Mouse (Mus musculus): Measurements from ENCODE around the gene Slc25a29.
A peak's percentile ranks its signal among the peaks of the same experiment; 100 is the strongest.

The Slc25a29 gene

DNA sequence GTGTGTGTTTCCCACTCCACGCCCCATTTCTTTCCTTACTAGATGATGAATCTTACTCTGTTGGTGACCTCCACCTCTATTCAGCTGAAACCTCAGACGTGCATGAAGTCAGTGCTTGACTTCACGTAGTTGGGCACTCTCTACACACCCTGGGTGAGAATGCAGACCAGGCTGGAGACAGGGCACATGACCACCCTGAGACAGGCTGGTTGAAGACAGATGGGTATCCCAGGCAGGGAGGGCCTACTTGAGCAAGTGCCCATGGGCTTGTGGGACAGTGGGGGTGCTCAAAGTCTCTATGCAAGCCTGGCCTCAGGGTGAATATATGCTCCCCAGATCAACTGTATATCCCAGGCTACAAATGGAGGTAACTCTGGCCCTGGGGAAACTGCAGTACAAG is 1.3 kb downstream of the Slc25a29 start:
- DNase-seq (ENCODE audit: low spot score in 2 of 2): no peak

DNA sequence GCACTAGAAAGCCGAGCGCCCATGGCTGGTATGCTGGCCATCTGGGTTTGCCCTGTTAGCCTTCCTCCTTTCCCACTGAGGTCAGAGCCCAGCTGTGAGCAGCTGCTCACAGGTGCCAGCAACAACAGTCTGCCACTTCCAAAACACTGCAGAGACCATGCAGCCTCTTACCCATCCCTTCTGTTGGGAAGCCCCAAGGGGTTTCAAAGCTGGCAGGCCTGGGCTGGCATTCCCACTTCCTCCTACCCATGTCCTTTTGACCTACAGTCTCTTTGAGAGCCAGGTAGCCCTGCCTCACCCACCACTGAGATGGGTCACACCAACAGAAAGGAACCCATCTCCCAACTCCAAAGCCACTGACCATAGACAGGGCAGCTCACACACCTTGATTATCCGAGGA is 2.3 kb downstream of the Slc25a29 start:
- no peak for DNase-seq (ENCODE audit: low spot score in 2 of 2)

DNA sequence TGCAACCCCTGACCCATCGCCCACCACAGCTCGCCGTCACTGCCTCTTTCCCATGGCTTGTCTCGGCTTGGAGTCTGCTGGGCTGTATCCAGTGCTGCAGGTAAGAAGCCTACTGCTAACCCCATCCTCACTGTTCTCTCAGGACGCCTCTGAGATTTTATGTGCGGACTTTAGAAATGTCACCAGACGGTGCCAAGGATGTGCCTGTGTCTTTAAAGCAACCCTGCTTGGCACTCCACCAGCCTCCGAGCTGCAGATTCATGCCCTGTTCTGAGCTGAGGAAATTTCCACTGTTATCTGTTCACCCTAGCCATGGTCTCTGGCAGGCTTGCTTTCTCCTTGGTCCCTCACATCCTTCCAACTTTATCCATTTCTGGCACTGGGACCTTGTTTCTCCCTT is 2.8 kb downstream of the Slc25a29 start:
- no peak for DNase-seq (ENCODE audit: low spot score in 2 of 2)

DNA sequence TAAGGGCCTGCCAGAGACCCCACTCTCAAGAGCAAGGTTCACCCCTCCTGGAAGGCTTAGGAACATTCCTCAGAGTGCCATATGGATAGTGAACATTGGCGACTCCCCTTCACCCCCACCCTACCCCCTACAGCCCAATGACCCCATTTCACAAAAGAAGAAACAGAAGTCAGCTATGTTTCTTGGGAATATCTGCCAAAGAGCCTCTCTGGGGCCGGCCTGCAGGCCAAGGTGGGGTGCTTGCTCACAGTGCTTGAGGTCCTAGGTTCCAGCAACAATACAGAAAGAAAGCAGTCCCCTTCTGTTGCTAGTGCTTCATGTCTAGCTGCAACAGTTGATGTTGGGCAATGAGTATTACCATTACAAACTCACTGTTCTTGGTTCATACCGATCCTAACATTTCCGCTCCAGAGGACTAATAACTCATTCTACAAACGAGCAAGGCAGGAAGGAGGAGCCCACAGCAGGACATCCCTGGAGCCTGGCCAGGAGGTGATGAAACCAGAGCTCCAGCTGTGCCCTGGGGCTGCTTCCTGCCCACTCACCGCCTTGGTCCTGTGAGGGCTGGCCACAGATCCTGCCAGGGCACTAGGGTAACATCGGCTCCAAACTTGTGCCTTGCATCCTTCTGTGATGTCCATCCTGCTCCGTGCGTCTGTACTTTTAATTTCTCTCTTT is 3.6 kb downstream of the Slc25a29 start:
- peak in 1 of 2 experiments; percentile 56 for DNase-seq (ENCODE audit: low spot score in 2 of 2)

DNA sequence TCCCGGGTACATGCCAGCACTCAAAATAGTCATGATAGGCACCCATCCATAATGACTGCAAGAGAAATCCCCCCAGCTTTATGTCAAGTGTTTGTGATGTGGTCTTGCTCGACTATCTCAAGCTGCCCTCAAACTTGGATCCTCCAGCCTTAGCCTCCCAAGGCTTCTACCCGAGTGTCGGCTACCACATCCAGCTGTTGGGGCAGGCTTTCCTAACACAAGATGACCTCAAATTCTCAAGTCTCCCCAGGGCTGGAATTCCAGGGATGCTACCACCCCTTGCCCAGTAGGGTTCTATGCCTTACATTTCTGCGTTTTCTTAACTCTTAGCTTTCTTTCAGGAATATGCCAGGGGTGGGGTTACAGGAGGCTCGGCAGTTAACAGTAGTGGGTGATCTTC is 5.3 kb downstream of the Slc25a29 start:
- DNase-seq (ENCODE audit: low spot score in 2 of 2): no peak

DNA sequence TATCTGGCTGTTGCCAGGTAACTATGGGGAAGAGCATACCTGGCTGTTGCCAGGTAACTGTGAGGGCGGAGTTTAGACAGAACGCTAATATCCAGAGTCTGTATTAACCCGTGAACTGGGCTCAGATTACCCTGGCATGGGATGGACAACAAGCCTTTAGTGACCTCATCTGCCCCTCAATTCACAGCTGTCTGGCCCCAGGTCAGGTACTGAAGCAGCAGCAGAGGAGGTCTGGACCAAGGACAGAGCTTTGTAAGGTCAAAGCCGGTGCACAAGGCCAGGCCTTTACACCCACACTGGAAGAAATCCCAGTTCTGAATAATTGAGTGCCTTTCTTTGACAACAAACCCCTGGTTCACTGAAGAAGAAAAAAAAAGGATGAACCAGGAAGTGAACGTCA is 6.0 kb downstream of the Slc25a29 start:
- no peak for DNase-seq (ENCODE audit: low spot score in 2 of 2)

DNA sequence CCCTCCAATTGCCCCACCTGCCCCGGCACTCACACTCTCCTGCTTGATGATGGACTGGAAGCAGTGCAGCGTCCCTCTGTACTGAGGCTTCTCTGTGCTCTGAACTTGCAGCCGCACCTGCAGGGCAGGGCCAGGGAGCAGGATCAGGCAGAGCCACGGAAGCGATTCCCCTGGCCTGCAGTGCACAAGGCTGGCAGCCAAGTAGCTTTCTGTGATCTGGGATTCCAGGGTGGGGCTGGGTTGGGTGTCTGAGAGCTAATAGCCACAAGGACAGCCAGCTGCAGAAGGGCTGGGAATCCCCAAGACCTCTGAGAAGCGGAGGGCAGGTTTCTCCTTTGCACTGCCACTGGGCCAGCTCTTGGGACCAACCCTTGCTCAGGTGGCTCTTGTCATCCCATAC is 8.0 kb downstream of the Slc25a29 start:
- DNase-seq (ENCODE audit: low spot score in 2 of 2): no peak

DNA sequence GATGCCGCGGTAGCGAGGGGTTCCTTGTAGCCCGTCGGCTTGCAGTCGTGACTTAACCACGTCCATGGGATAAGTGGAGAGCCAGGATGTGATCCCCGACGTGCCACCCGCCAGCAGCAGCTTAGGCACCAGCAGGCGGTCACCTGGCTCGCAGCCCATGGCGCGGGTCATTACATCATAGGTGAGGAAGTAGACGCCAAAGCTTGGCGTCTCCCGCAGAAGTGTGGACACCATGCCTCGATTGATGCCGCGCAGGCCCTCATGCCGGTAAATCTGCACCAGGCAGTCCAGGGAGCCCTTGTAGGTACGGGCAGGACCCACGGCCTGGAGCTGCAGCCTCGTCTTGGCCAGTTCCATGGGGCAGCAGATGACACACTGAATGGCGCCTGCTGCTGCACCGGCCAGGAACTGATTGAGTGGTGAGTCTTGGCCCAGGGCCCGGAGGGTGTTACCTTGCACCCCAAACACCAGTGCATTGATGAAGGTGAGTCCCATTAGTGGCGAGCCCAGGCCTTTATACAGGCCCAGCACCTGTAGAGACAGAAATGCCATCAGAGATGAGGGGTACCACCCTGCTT is 8.6 kb downstream of the Slc25a29 start:
- no peak for DNase-seq (ENCODE audit: low spot score in 2 of 2)

DNA sequence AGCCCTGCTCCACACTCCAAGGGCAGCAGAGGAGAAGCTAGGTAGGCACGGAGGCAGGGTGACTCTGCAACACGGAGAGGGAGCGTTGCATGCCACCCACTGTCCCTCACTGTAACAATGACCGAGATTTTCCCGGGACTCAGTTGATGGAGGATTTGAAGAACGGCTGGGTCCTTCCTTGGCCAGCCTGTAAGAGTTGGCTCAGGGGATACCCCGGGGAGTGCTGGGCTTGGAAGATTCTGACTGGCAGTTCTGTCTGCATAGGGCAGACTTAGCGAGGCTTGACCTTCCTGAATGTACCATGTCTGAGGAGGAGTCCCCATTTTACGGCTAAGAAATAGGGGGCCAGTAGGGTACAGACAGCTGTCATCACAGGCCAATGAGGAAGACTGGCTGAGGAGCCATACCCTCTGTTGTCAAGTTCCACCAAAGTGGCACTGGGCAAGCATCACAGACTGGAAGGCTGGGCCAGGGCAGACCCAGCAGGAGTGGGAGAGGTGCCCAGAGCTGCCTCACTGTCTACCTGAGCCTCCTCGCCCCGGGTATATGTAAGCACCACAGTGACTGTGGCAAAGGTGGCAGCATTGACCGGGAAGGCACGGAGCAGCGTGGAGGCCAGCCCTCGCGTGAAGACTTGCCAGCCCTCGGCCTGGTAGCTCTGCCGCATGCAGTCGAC is 9.3 kb downstream of the Slc25a29 start:
- DNase-seq (ENCODE audit: low spot score in 2 of 2): no peak

DNA sequence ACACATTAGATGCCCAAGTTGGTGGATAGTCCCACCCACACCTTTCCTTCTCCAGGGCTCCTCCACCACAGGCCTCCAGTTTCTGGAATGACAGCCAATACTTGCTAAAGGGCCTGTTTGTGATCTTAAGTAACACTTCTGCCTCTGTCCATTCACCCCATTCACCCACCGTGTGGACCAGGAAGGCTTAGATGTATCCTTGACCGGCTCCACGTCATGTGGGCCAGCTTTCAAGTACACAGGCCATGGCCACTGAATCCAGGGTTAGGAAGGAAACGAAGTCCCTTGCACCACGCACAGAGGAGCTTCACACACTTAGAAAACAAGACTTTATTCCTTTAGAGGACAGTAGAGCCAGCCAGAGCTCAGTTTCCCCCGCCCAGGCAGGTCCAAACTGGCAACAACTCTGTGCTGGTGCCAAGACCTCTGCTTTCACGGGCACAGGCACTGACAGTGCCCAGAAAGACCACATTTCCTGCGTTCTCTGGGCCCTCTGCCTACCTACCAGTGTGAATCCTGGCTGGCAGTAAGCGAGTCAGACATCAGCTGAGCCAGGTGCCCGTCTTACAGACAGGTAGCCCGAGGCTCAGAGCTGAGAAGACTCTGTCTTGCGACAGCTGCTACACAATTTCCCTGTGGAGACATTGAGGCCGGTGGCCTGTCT is 10.0 kb downstream of the Slc25a29 start:
- DNase-seq (ENCODE audit: low spot score in 2 of 2): no peak

DNA sequence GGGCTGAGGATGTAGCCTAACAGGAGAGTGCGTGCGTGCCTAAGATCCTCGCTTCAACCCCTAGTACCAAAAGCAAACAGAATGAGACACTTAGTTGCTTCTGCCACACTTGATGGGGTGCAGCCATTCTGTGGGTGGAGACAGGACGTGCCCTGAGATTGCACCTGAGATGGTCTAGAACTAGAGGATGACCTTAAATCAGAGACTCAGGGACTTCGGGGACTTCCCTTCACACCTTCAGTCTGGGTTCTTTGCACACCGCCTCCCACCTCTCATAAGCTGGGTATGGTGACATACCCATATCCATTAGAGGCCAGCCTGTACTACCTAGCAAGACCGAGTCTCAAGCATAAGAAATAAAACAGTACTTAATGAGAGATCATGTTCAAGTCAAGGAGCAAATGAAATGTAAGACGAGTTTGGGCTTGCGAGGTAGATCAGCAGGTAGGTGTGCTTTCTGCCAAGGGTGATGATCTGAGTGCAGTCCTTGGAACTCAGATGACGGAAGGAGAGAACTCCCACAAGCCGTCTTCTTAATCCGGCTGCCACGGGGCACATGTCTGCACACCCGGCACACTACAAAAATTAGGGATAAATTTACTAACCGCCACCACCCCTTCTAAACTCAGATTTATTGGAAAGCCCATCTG is 11.3 kb downstream of the Slc25a29 start:
- DNase-seq (ENCODE audit: low spot score in 2 of 2): no peak

DNA sequence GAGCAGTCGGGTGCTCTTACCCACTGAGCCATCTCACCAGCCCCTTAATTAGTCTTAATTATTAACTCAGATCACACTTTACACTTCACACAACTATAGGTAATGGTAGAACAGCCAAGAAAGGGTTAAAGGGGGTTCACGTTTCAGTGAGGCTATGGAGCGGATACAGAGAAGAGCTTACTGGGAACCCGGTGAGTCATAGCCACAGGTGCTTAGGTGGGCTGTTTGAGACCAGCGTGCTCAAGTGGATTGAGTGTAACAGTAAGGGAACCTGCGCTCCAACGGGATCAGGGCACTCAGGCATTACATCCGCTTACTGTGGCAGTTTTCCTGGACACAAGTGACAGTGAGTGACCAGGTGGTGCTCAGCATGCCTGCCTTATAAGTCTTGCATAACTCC is 12.6 kb downstream of the Slc25a29 start:
- DNase-seq (ENCODE audit: low spot score in 2 of 2): no peak

DNA sequence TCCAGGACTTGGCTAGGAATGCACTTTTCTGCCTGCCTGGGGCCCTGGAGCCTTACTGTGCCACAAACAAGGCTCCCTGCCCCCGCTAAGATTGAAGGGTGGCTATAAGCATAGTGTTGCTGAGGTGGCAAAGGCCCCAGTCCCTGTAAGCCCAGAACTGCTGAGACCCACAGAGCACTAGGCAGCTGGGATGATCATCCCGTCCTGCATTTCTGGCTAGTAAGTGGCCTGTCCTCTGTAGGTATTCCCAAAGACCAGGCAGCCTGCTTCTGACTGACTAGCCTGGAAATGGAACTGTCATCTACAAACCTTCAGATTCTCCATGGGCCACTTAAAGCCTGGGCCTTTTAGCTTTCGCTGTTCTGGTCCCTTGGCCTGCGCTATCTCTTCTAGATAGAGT is 15.2 kb downstream of the Slc25a29 start:
- DNase-seq (ENCODE audit: low spot score in 2 of 2): no peak

DNA sequence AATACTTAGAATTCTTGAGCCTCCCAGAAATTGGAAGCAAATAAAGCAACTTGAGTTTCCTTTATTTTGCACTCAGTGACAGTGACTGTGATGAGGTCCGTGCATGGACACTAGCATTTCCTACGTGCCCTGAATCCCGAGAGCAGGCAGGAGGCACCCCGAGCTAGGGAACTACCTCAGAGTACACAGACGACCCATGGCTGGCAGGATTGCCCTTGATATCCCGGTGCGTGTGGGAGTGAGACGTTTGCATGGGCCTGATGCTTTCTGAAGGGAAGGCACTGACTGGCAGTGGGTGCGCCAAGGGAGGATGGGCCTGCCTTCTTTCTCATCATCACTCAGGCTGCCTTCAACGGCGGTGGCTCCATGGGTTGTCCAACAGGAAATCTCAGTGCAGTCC is 19.1 kb downstream of the Slc25a29 start:
- no peak for DNase-seq (ENCODE audit: low spot score in 2 of 2)

DNA sequence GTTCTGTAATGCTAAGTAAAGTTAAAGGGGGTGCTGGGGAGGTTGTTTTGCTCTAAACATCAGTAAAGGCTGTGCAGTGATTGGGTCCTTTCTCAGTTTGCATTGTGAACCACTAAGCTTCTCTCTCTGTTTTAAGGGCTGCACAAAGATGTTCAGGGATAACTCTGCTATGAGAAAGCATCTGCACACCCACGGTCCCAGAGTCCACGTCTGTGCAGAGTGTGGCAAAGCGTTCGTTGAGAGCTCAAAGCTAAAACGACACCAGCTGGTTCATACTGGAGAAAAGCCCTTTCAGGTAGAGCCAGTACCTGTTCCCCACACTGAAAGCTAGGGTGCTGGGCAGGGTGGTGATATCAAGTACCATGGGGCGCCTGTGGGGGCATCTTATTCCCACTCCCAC is 21.2 kb downstream of the Slc25a29 start:
- no peak for DNase-seq (ENCODE audit: low spot score in 2 of 2)

DNA sequence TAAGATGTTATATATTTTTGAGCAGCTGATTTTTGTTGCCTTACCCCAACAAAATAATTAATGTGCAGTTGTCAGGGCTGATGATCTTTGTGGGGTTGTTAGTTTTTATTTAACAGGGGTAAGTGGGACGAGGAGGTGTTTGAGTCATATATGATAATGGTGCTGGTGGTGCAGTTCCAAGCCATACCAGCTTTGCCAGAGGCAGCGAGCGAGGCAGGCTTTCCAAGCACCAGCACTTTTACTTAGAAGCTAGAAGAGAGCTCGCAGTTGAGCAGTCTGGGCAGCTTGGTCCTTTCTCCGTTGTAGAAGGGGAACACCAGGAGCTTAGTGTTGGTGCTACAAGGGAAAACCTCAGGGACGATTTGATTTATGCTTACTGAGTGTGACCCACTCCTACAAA is 23.2 kb downstream of the Slc25a29 start:
- no peak for DNase-seq (ENCODE audit: low spot score in 2 of 2)

DNA sequence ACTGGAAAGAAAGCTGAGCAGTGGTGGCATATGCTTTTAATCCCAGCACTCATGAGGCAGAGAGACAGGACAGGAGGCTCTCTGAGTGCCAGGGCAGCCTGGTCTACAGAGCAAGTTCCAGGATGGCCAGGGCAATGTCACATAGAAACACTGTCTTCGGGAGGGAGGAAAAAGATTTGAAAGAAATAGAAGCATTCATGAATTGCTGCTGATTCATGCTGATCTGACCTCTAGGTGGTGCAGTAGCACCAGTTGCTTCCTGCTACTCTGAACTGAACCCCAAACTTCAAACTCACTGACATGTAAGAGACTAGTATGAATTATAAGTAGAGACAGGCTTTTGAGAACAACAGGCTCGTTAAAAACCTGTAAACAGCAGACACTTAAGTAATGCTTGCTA is 24.6 kb downstream of the Slc25a29 start:
- DNase-seq (ENCODE audit: low spot score in 2 of 2): no peak

DNA sequence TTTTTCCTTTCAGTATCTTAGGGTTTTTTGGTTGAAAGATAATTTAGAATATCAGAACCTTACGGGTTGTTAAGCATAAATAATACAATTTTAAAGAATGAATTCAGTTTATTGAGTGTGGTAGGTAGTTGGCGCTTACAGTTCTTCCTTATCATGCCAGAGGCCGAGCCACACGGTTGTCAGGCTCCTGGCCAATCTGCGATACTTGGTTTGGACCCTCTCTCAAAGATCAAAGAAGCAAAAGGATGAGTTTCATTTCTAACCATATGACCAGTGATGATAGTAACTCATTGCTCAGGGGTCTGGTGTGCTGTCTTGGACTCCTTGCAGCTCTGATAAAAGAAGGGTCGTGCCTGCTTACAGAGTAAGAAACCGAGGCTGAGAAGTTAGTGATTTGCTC is 25.4 kb downstream of the Slc25a29 start:
- no peak for DNase-seq (ENCODE audit: low spot score in 2 of 2)

DNA sequence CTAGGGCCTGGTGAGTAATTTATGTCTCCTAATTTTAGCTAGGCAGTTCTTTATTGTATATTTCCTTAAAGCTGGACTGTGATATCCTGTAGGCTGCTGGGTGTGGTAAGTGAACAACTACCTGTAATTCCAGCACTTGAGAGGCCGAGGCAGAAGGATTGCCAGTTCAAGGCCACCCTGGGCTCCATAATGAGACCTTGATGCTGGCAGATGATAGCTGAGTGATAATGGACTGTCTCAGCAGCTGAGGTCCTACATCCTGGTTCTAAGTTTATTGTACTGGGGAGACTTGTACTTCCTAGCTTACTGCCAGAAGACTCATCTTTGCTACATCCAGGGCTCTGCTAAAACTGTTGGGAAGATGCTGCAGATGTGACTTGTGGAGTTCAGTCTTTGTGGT is 25.9 kb downstream of the Slc25a29 start:
- no peak for DNase-seq (ENCODE audit: low spot score in 2 of 2)

DNA sequence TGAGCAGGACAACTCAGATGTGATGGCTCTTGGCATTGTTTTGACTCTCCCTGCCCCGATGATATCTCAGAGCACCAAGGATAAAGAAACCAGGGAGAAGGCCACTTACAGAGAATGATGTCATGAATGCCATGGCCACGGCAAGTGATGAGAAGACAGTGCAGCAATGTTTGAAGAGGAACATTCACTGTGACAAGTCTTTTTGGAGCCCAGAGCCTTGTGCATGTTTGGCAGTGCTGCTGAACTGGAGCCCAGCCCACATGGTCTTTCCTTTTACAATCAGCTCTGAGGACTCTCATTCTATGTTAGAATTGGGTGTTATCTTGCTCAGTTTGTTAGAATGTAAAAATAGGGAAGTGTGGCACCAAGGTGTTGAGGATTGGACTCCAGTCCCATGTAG is 27.2 kb downstream of the Slc25a29 start:
- no peak for DNase-seq (ENCODE audit: low spot score in 2 of 2)

DNA sequence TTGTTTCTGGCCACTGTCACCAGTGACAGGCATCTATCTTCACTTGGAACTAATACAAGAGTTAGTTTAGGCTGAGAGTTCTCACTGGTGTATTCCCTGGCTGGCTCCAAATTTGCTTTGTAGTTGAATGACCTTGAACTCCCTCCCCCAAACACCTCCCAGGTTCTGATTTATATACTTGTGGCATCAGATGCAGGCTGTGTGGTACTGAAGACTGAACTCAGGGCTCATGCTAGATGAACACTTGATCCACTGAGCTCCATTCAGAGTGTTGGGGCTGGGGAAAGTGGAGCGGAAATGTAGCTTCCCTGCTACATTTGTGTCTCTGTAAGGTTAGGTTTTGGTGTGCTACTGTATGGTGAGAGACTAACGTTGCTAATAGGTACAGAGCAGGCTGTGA is 31.3 kb downstream of the Slc25a29 start:
- no peak for DNase-seq (ENCODE audit: low spot score in 2 of 2)

DNA sequence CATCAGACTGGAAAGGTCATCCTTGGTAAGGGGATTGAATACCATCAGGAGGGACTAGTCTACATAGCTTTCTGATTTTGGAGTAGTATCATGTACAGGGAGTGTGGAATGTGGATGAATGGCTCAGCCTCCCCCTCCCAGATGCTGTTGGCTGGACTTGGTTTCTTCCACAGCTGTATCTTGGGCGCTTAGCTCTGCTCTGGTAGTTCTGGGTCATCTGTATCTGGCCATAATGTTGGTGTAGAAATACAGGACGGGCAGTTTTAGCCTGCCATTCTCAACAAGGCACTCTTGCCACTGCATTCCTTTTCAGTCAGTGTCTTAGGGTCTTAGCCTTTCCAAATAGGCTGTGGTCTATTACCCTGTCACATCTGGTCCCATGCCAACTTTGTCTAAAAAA is 34.1 kb downstream of the Slc25a29 start:
- DNase-seq (ENCODE audit: low spot score in 2 of 2): no peak

All from urinary bladder, adult 18-20 months (tissue).